Mouse (Mus musculus) MEL (cell line): ENCODE data around the gene Cpa4. TPM values are rescaled to one million over a fixed set of nuclear protein-coding genes. Genes with fewer than 3 reads are reported as not detected.

Experiments
- DNase-seq: peaks from one replicate; pipeline ENCODE4 v3.0.0; 2011; ENCODE audit warnings: low read depth, low spot score
- H3K27ac ChIP-seq: 2 replicates; pipeline ENCODE4 v1.5.1; 2012; ENCODE audit warnings: low read depth, mild to moderate bottlenecking, control low read depth, low read length, moderate library complexity; ENCODE audit not compliant: control insufficient read depth
- H3K27me3 ChIP-seq, 2 experiments: fragments of 150-350 bp in 1 of 2; sonication (generic) in 1 of 2; 2 replicates each; pipeline ENCODE4 v1.6.1; 2012; ENCODE audit warnings: low read length in 2 of 2, mild to moderate bottlenecking in 2 of 2, improper control_type of control experiment in 1 of 2, moderate library complexity in 1 of 2; ENCODE audit not compliant: insufficient read depth in 2 of 2, control insufficient read depth in 1 of 2
- H3K36me3 ChIP-seq, 2 experiments: 2 replicates each; pipeline ENCODE4 v1.6.1; 2012 to 2014; ENCODE audit warnings: low read length in 2 of 2, improper control_type of control experiment in 1 of 2, inconsistent platforms in 1 of 2, mild to moderate bottlenecking in 1 of 2; ENCODE audit not compliant: insufficient read depth in 2 of 2, control insufficient read depth in 1 of 2
- H3K4me1 ChIP-seq, 2 experiments: fragments of 150-350 bp in 1 of 2; sonication (generic) in 1 of 2; 2 replicates each; pipeline ENCODE4 v1.6.1; 2012; ENCODE audit warnings: low read length in 2 of 2, improper control_type of control experiment in 1 of 2, mild to moderate bottlenecking in 1 of 2; ENCODE audit not compliant: insufficient read depth in 2 of 2, control insufficient read depth in 1 of 2
- H3K4me3 ChIP-seq, 2 experiments: fragments of 150-350 bp in 1 of 2; sonication (generic) in 1 of 2; 2 replicates each; pipeline ENCODE4 v1.5.1; 2012; ENCODE audit warnings: low read depth in 2 of 2, low read length in 2 of 2, mild to moderate bottlenecking in 2 of 2, moderate library complexity in 2 of 2, control low read depth in 1 of 2, improper control_type of control experiment in 1 of 2; ENCODE audit not compliant: control insufficient read depth in 1 of 2, insufficient read depth in 1 of 2
- H3K79me2 ChIP-seq: 2 replicates; pipeline ENCODE4 v1.6.1; 2012; ENCODE audit warnings: mild to moderate bottlenecking, low read length, moderate library complexity; ENCODE audit not compliant: control insufficient read depth, poor library complexity, insufficient read depth
- H3K9ac ChIP-seq: 2 replicates; pipeline ENCODE4 v1.6.1; 2012; ENCODE audit warnings: low read depth, mild to moderate bottlenecking, control low read depth, low read length, moderate library complexity; ENCODE audit not compliant: control insufficient read depth, poor library complexity, severe bottlenecking
- H3K9me3 ChIP-seq: fragments of 150-350 bp; sonication (generic); replicated peaks from 2 replicates; pipeline ENCODE4 v1.6.1; 2012; ENCODE audit warnings: mild to moderate bottlenecking, low read length, improper control_type of control experiment, moderate library complexity; ENCODE audit not compliant: insufficient read depth
- BHLHE40 ChIP-seq: IDR thresholded peaks from 2 replicates; pipeline ENCODE4 v1.6.1; 2012; ENCODE audit warnings: low read depth, mild to moderate bottlenecking, inconsistent platforms, low read length, improper control_type of control experiment, borderline replicate concordance
- CTCF ChIP-seq, 3 experiments: IDR thresholded peaks in 2 of 3; conservative IDR thresholded peaks in 1 of 3; 2 replicates each; pipeline ENCODE4 v1.5.1; 2011 to 2012; ENCODE audit warnings: low read length in 3 of 3, low read depth in 2 of 3, mild to moderate bottlenecking in 2 of 3, improper control_type of control experiment in 1 of 3, inconsistent platforms in 1 of 3, mixed read lengths in 1 of 3, moderate library complexity in 1 of 3; ENCODE audit not compliant: control insufficient read depth in 1 of 3, insufficient read depth in 1 of 3, poor library complexity in 1 of 3, severe bottlenecking in 1 of 3
- E2F4 ChIP-seq: IDR thresholded peaks from 2 replicates; pipeline ENCODE4 v1.6.1; 2011; ENCODE audit warnings: low read depth, low read length, improper control_type of control experiment, borderline replicate concordance
- ELF1 ChIP-seq: IDR thresholded peaks from 2 replicates; pipeline ENCODE4 v1.6.1; 2014; ENCODE audit warnings: low read depth, mild to moderate bottlenecking, inconsistent platforms, low read length, improper control_type of control experiment, moderate library complexity
- EP300 ChIP-seq, 2 experiments: IDR thresholded peaks; 2 replicates each; pipeline ENCODE4 v1.6.1; 2011; ENCODE audit warnings: improper control_type of control experiment in 2 of 2, low read length in 2 of 2, low read depth in 1 of 2, mild to moderate bottlenecking in 1 of 2
- ETS1 ChIP-seq: IDR thresholded peaks from 2 replicates; pipeline ENCODE4 v1.6.1; 2012; ENCODE audit warnings: low read depth, mild to moderate bottlenecking, inconsistent platforms, low read length, improper control_type of control experiment, moderate library complexity
- GATA1 ChIP-seq: IDR thresholded peaks from 2 replicates; pipeline ENCODE4 v1.6.1; 2011; ENCODE audit warnings: low read depth, low read length, improper control_type of control experiment
- HCFC1 ChIP-seq: IDR thresholded peaks from 2 replicates; pipeline ENCODE4 v1.6.1; 2012; ENCODE audit warnings: low read depth, mild to moderate bottlenecking, inconsistent platforms, low read length, improper control_type of control experiment, moderate library complexity
- KAT2A ChIP-seq: conservative IDR thresholded peaks from 2 replicates; pipeline ENCODE4 v1.6.1; 2012; ENCODE audit warnings: low read depth, low read length, improper control_type of control experiment, inconsistent platforms
- MAFK ChIP-seq: IDR thresholded peaks from 2 replicates; pipeline ENCODE4 v1.6.1; 2011; ENCODE audit warnings: low read depth, mild to moderate bottlenecking, low read length, improper control_type of control experiment, borderline replicate concordance
- MAZ ChIP-seq: IDR thresholded peaks from 2 replicates; pipeline ENCODE4 v1.6.1; 2012; ENCODE audit warnings: low read depth, mild to moderate bottlenecking, inconsistent platforms, low read length, improper control_type of control experiment
- MXI1 ChIP-seq: IDR thresholded peaks from 2 replicates; pipeline ENCODE4 v1.6.1; 2011; ENCODE audit warnings: mild to moderate bottlenecking, low read depth, low read length, improper control_type of control experiment
- MYB ChIP-seq: IDR thresholded peaks from 2 replicates; pipeline ENCODE4 v1.6.1; 2011; ENCODE audit warnings: mild to moderate bottlenecking, low read depth, low read length, improper control_type of control experiment
- NELFE ChIP-seq: IDR thresholded peaks from 2 replicates; pipeline ENCODE4 v1.6.1; 2011; ENCODE audit warnings: low read depth, low read length, improper control_type of control experiment
- POLR2A ChIP-seq, 2 experiments: IDR thresholded peaks; 2 replicates each; pipeline ENCODE4 v1.6.1; 2011 to 2012; ENCODE audit warnings: low read length in 2 of 2, mild to moderate bottlenecking in 2 of 2, control low read depth in 1 of 2, improper control_type of control experiment in 1 of 2, low read depth in 1 of 2, moderate library complexity in 1 of 2; ENCODE audit not compliant: control insufficient read depth in 1 of 2, insufficient read depth in 1 of 2, poor library complexity in 1 of 2
- POLR2AphosphoS2 ChIP-seq: IDR thresholded peaks from 2 replicates; pipeline ENCODE4 v1.6.1; 2011; ENCODE audit warnings: low read length, improper control_type of control experiment
- SMC3 ChIP-seq: IDR thresholded peaks from 2 replicates; pipeline ENCODE4 v1.6.1; 2011; ENCODE audit warnings: low read depth, low read length, improper control_type of control experiment
- TAL1 ChIP-seq: IDR thresholded peaks from 2 replicates; pipeline ENCODE4 v1.6.1; 2012; ENCODE audit warnings: mild to moderate bottlenecking, inconsistent platforms, low read length, moderate library complexity, mixed read lengths
- TCF12 ChIP-seq: IDR thresholded peaks from 2 replicates; pipeline ENCODE4 v1.6.1; 2014; ENCODE audit warnings: low read depth, mild to moderate bottlenecking, inconsistent platforms, low read length, improper control_type of control experiment, moderate library complexity
- UBTF ChIP-seq: IDR thresholded peaks from 2 replicates; pipeline ENCODE4 v1.6.1; 2012; ENCODE audit warnings: low read depth, mild to moderate bottlenecking, inconsistent platforms, low read length, improper control_type of control experiment, moderate library complexity, borderline replicate concordance; ENCODE audit not compliant: insufficient read depth
- USF1 ChIP-seq: IDR thresholded peaks from 2 replicates; pipeline ENCODE4 v1.6.1; 2014; ENCODE audit warnings: low read depth, mild to moderate bottlenecking, inconsistent platforms, low read length, improper control_type of control experiment, moderate library complexity
- USF2 ChIP-seq, 2 experiments: IDR thresholded peaks; 2 replicates each; pipeline ENCODE4 v1.6.1; 2011 to 2012; ENCODE audit warnings: improper control_type of control experiment in 2 of 2, low read length in 2 of 2, borderline replicate concordance in 1 of 2, inconsistent platforms in 1 of 2, low read depth in 1 of 2, mild to moderate bottlenecking in 1 of 2; ENCODE audit not compliant: insufficient read depth in 1 of 2
- ZKSCAN1 ChIP-seq: IDR thresholded peaks from 2 replicates; pipeline ENCODE4 v1.6.1; 2012; ENCODE audit warnings: low read depth, mild to moderate bottlenecking, inconsistent platforms, low read length, improper control_type of control experiment, moderate library complexity
- ZMIZ1 ChIP-seq: IDR thresholded peaks from 2 replicates; pipeline ENCODE4 v1.6.1; 2012; ENCODE audit warnings: low read depth, mild to moderate bottlenecking, inconsistent platforms, low read length, improper control_type of control experiment, moderate library complexity
- polyA plus RNA-seq, 2 experiments: library from polyadenylated mRNA; stranded (reverse) in 1 of 2; unstranded in 1 of 2; fragments of >175 nt in 1 of 2; fragments of >200 nt in 1 of 2; gene quantifications; 2 replicates each; pipeline versions ENCODE4 v1.2.1 to v1.2.4; 2012; ENCODE audit warnings: low replicate concordance in 2 of 2, low read depth in 1 of 2; ENCODE audit not compliant: insufficient read length in 2 of 2, insufficient read depth in 1 of 2, missing spikeins in 1 of 2
- total RNA-seq: library from RNA; depleted of rRNA; stranded (reverse); fragments of 300-350 nt; gene quantifications from 2 replicates; pipeline ENCODE4 v1.2.3, GENCODE M21; 2012

Gene Cpa4
- total and polyA plus RNA-seq, 3 experiments = not detected

DNA sequence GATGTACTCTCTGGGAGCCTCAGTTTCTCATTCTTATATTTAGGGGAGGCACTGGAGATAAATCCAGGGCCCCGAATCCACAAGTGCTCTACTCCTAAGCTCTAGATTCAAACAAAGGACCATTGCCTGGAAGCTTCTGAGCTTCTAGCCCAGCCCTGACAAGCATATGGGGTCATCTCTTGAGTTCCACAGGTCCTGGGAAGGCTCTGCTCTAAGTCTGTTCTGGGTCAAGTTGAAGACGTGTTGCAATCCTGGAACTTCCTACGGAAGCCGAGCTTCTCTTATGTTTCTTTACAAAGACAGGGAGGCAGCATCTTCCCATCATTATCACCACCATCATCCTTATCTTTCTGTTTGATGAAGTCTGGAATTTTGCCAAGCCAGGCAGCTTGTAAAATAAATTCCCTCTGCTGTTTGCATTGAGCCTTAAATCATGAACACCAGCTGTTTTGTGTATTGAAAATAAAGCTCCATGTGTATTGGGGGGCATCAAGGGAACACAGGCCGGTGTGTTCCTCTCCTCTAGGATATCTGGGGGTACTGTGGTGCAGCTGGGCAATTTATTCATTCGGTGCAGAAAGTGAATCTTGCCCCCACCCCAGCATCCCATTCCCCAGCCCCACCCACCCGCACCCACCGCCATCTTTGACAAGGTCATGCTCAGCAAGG is 28.2 kb downstream of the Cpa4 start:
- Histone ChIP-seq H3K79me2 (no peaks in the 10 kb centered on the region), H3K36me3 (peaks cover 0 to 2% of the 10 kb centered on the region in 2 experiments; a peak in 2 of 4 replicates)
- TF ChIP-seq USF2 (IDR thresholded peaks at IDR 0.05; ENCODE audit: borderline replicate concordance in 1 of 2, insufficient read depth in 1 of 2, low read depth in 1 of 2, low read length in 2 of 2) (no peak), GATA1 (no peak), MXI1 (no peak), MAFK (no peak), EP300 (IDR thresholded peaks at IDR 0.05; ENCODE audit: low read depth in 1 of 2, low read length in 2 of 2) (no peak), HCFC1 (no peak), TAL1 (no peak), ZMIZ1 (no peak), ZKSCAN1 (no peak), ELF1 (no peak)
- TF ChIP-seq, all 39 proteins: peak for 0
- no peaks in the 10 kb centered on the region for H3K9me3 ChIP-seq
- peaks cover 0 to 10% of the 10 kb centered on the region in 2 experiments; a peak in 2 of 4 replicates for H3K4me1 ChIP-seq
- no peak for DNase-seq
- no peak overlapping the region for H3K27ac ChIP-seq
- no peak overlapping the region for H3K4me3 ChIP-seq
- peaks cover 5 to 7% of the 10 kb centered on the region in 2 experiments for H3K27me3 ChIP-seq
- H3K9ac ChIP-seq = no peak overlapping the region

DNA sequence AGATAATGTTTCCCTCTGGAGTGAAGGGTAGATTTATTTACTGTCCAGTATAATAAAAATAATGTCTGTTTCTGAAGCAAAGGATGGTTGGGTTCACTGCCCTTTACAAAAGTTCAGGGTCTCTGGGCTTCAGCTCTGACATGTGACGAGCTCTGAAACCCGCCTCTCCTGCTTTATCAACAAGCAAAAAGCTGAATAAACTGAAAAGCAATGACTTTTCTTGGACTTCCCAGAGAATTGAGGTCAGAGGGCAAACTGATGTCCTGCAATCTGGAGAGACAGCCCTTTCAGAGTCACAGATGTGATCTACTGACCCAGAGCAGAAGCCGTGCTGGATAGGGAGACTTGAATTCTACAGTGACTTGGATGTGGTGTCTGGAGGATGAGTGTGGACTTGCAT is 31.9 kb downstream of the Cpa4 start:
- Histone ChIP-seq H3K27me3 (peaks cover 9 to 16% of the 10 kb centered on the region in 2 experiments), H3K27ac (no peak overlapping the region), H3K9me3 (no peaks in the 10 kb centered on the region), H3K4me3 (no peak overlapping the region), H3K79me2 (no peaks in the 10 kb centered on the region), H3K9ac (no peak overlapping the region), H3K36me3 (no peaks in the 10 kb centered on the region), H3K4me1 (no peaks in the 10 kb centered on the region)
- TF ChIP-seq UBTF (no peak), POLR2AphosphoS2 (no peak), POLR2A (IDR thresholded peaks at IDR 0.05; ENCODE audit: control insufficient read depth in 1 of 2, insufficient read depth in 1 of 2, low read depth in 1 of 2, low read length in 2 of 2, poor library complexity in 1 of 2) (no peak), MAZ (no peak), SMC3 (no peak), MYB (no peak), E2F4 (no peak), BHLHE40 (no peak), CTCF (IDR thresholded peaks at IDR 0.05 in 2 of 3, conservative IDR thresholded peaks at IDR 0.05 in 1 of 3; ENCODE audit: control insufficient read depth in 1 of 3, insufficient read depth in 1 of 3, low read depth in 2 of 3, low read length in 3 of 3, poor library complexity in 1 of 3, severe bottlenecking in 1 of 3) (no peak), ZKSCAN1 (no peak), ZMIZ1 (no peak), ETS1 (no peak), MAFK (no peak), USF1 (no peak), NELFE (no peak), KAT2A (no peak), TCF12 (no peak)
- DNase-seq = no peak
